Mouse (Mus musculus): Measurements from ENCODE around the gene Ranbp17. TPM values are rescaled to one million over a fixed set of nuclear protein-coding genes. Genes with fewer than 3 reads are reported as not detected.
"Not testable (repeated sequence)": the region's sequence is repeated elsewhere in the genome, so short reads cannot be mapped to it uniquely, and the experiment has no call there.

The Ranbp17 gene
- polyA plus RNA-seq, 2 experiments, result 1.7 to 3.3 TPM

DNA sequence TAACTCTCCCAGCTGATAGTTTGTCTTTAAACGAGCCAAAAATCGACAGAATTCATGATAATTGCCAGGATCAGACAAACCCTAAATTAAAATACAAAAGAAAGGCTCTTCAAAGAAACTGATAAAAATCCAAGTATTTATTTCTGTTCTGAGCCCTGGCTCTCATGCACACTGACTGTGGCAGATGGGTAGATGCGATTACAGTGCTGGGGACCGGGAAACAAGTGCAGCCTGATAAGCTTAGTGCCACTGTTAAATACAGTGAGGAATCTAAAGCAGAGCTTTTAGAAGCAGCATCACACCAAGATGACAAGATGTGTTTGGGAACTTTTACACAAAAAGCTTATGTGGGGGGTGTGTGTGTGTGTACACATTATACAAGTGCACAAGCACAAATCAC, 34.3 kb downstream of the Ranbp17 start:
- no peak overlapping the region for H3K27ac ChIP-seq
- TF ChIP-seq CTCF (IDR thresholded peaks at IDR 0.05; ENCODE audit: low read depth) (no peak), EP300 (IDR thresholded peaks at IDR 0.05; ENCODE audit: low read depth) (peak; percentile 61)
- H3K4me2 ChIP-seq (ENCODE audit: low read depth), result no peak overlapping the region
- no peak overlapping the region for H3K9ac ChIP-seq (replicated peaks)
- H3K27me3 ChIP-seq (ENCODE audit: control insufficient read depth, insufficient read depth, low read length), result no peaks in the 10 kb centered on the region
- 19% methylated on average over 4 of the region's 4 CpGs for WGBS (ENCODE audit: insufficient replicate concordance)
- H3K4me3 ChIP-seq (ENCODE audit: insufficient read depth in 1 of 2, low read depth in 2 of 2, low read length in 2 of 2), result no peak overlapping the region
- no peaks in the 10 kb centered on the region for H3K9me3 ChIP-seq (ENCODE audit: control insufficient read depth, low read length)
- H3K36me3 ChIP-seq (replicated peaks; ENCODE audit: control insufficient read depth, insufficient read depth, low read depth), result no peaks in the 10 kb centered on the region
- H3K4me1 ChIP-seq (replicated peaks; ENCODE audit: control insufficient read depth in 2 of 2, insufficient read depth in 2 of 2, low read length in 1 of 2), result peaks cover 0 to 2% of the 10 kb centered on the region in 2 experiments; a peak in 1 of 4 replicates
- DNase-seq (ENCODE audit: low read depth in 3 of 3, low spot score in 3 of 3), result peak; percentile 28 to 52 (median 37)
- ATAC-seq (ENCODE audit: insufficient read depth), result peak; percentile 62; the same call in 1 of the 2 replicates

DNA sequence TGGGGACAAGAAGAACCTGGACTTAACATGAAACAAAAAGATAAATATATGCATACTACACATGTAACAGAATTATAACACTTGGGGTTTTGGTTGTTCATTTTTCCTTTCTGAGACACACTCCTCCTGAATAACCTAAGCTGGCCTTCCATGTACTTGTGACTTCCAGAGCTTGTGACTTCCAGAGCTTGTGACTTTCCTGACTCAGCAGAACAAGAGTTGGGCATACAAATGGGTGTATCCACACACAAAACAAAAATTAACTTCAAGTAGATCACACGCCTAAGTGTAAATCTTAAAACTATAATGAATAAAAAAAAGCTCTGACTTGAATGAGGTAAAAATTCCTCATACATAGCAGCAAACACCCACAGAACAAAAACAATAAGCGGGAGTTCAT, 36.9 kb downstream of the Ranbp17 start:
- no peak overlapping the region for H3K27ac ChIP-seq
- no peaks in the 10 kb centered on the region for H3K36me3 ChIP-seq (replicated peaks; ENCODE audit: control insufficient read depth, insufficient read depth, low read depth)
- no peaks in the 10 kb centered on the region for H3K27me3 ChIP-seq (ENCODE audit: control insufficient read depth, insufficient read depth, low read length)
- no peak overlapping the region for H3K4me3 ChIP-seq (ENCODE audit: insufficient read depth in 1 of 2, low read depth in 2 of 2, low read length in 2 of 2)
- peaks cover 0 to 2% of the 10 kb centered on the region in 2 experiments; a peak in 1 of 4 replicates for H3K4me1 ChIP-seq (replicated peaks; ENCODE audit: control insufficient read depth in 2 of 2, insufficient read depth in 2 of 2, low read length in 1 of 2)
- 72% methylated on average over 2 of the region's 2 CpGs for WGBS (ENCODE audit: insufficient replicate concordance)
- ATAC-seq (ENCODE audit: insufficient read depth) (no peak), DNase-seq (ENCODE audit: low read depth in 3 of 3, low spot score in 3 of 3) (no peak)
- H3K9me3 ChIP-seq (ENCODE audit: control insufficient read depth, low read length), result no peaks in the 10 kb centered on the region
- no peak overlapping the region for H3K9ac ChIP-seq (replicated peaks)
- H3K4me2 ChIP-seq (ENCODE audit: low read depth), result no peak overlapping the region
- no peak for TF ChIP-seq CTCF (IDR thresholded peaks at IDR 0.05; ENCODE audit: low read depth)
- no peak for TF ChIP-seq EP300 (IDR thresholded peaks at IDR 0.05; ENCODE audit: low read depth)

DNA sequence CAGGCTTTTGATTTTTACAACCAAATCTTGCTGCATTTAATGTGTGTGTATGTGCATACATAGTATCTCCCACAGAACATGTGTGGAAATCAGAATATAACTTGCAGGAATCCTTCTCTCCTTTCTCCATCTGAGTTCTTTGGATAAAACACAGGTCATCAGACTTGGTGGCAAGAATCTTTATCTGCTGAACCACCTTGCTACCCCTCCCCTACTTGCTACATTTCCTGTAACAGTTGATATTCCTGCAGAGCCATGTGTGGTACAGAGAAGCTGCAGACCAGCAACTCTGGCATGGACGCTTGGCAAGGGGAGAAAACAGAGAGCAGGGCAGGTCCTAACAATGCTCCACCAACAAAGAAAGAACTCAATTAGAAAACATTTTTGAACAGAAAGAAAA, 52.4 kb downstream of the Ranbp17 start:
- peak; percentile 69; the same call in 1 of the 2 replicates for TF ChIP-seq EP300 (IDR thresholded peaks at IDR 0.05; ENCODE audit: low read depth)
- TF ChIP-seq CTCF (IDR thresholded peaks at IDR 0.05; ENCODE audit: low read depth), result no peak
- Histone ChIP-seq H3K9ac (replicated peaks) (no peak overlapping the region), H3K4me1 (replicated peaks; ENCODE audit: control insufficient read depth in 2 of 2, insufficient read depth in 2 of 2, low read length in 1 of 2) (peaks cover 2% of the 10 kb centered on the region in 2 experiments; a peak in 2 of 4 replicates), H3K36me3 (replicated peaks; ENCODE audit: control insufficient read depth, insufficient read depth, low read depth) (no peaks in the 10 kb centered on the region), H3K4me2 (ENCODE audit: low read depth) (no peak overlapping the region), H3K27me3 (ENCODE audit: control insufficient read depth, insufficient read depth, low read length) (no peaks in the 10 kb centered on the region), H3K4me3 (ENCODE audit: insufficient read depth in 1 of 2, low read depth in 2 of 2, low read length in 2 of 2) (no peak overlapping the region), H3K9me3 (ENCODE audit: control insufficient read depth, low read length) (no peaks in the 10 kb centered on the region), H3K27ac (no peak overlapping the region)
- peak in 2 of 3 experiments; percentile 35 to 44 for DNase-seq (ENCODE audit: low read depth in 3 of 3, low spot score in 3 of 3)
- peak; percentile 74 for ATAC-seq (ENCODE audit: insufficient read depth)
- 0% methylated on average over 1 of the region's 1 CpGs for WGBS (ENCODE audit: insufficient replicate concordance)

DNA sequence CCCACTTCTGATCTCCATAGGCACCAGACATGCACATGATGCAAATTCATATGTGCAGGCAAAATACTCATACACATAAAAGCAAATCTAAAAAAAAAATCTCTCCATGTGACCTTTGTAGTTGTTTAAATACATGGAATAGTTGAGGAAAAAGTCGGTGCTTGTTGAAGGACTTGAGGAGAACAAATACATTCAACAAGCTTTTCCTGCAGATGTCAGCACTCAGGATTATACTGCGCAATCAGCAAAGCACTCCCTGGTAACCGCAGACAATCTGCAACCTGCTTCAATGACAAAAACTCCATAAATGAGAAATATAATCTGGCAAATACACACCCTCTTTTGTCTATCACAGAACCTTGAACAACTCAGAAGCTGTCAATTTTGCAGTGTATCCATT, 59.5 kb downstream of the Ranbp17 start:
- Histone ChIP-seq H3K36me3 (replicated peaks; ENCODE audit: control insufficient read depth, insufficient read depth, low read depth) (no peaks in the 10 kb centered on the region), H3K4me1 (replicated peaks; ENCODE audit: control insufficient read depth in 2 of 2, insufficient read depth in 2 of 2, low read length in 1 of 2) (no peaks in the 10 kb centered on the region), H3K27ac (no peak overlapping the region), H3K9me3 (ENCODE audit: control insufficient read depth, low read length) (no peaks in the 10 kb centered on the region), H3K9ac (replicated peaks) (no peak overlapping the region), H3K4me2 (ENCODE audit: low read depth) (no peak overlapping the region), H3K4me3 (ENCODE audit: insufficient read depth in 1 of 2, low read depth in 2 of 2, low read length in 2 of 2) (no peak overlapping the region), H3K27me3 (ENCODE audit: control insufficient read depth, insufficient read depth, low read length) (no peaks in the 10 kb centered on the region)
- 74% methylated on average over 3 of the region's 3 CpGs for WGBS (ENCODE audit: insufficient replicate concordance)
- no peak for ATAC-seq (ENCODE audit: insufficient read depth)
- TF ChIP-seq EP300 (IDR thresholded peaks at IDR 0.05; ENCODE audit: low read depth), result no peak
- no peak for TF ChIP-seq CTCF (IDR thresholded peaks at IDR 0.05; ENCODE audit: low read depth)
- no peak for DNase-seq (ENCODE audit: low read depth in 3 of 3, low spot score in 3 of 3)

DNA sequence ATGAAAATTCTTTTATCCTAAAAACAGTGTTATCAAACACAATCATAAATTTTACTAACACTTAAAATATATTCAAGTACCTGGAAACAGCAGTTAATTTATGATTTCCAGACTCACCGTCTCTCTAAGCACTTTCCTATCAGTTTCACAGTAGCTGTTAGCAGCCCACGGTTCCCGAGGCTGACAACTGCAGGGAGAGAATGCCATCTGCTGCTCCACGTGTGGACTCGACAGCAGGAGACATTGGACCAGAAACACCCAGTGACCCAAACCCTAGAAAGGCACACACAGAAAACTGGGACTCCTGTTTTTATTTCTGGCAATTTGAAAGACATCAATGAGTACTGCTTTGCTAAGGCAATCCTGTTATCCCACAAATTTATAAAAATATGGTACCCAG, 79.7 kb downstream of the Ranbp17 start:
- Histone ChIP-seq H3K9ac (replicated peaks) (no peak overlapping the region), H3K4me3 (ENCODE audit: insufficient read depth in 1 of 2, low read depth in 2 of 2, low read length in 2 of 2) (no peak overlapping the region), H3K27ac (no peak overlapping the region), H3K36me3 (replicated peaks; ENCODE audit: control insufficient read depth, insufficient read depth, low read depth) (no peaks in the 10 kb centered on the region), H3K4me1 (replicated peaks; ENCODE audit: control insufficient read depth in 2 of 2, insufficient read depth in 2 of 2, low read length in 1 of 2) (no peaks in the 10 kb centered on the region), H3K27me3 (ENCODE audit: control insufficient read depth, insufficient read depth, low read length) (no peaks in the 10 kb centered on the region), H3K9me3 (ENCODE audit: control insufficient read depth, low read length) (no peaks in the 10 kb centered on the region), H3K4me2 (ENCODE audit: low read depth) (no peak overlapping the region)
- TF ChIP-seq EP300 (IDR thresholded peaks at IDR 0.05; ENCODE audit: low read depth), result no peak
- TF ChIP-seq CTCF (IDR thresholded peaks at IDR 0.05; ENCODE audit: low read depth), result no peak
- no peak for ATAC-seq (ENCODE audit: insufficient read depth)
- DNase-seq (ENCODE audit: low read depth in 3 of 3, low spot score in 3 of 3), result no peak
- WGBS (ENCODE audit: insufficient replicate concordance), result 48% methylated on average over 5 of the region's 5 CpGs

GRCm38 (mm10) chr11:33428238-33428637, 85.3 kb downstream of the Ranbp17 start:
- H3K27ac ChIP-seq; H3K27me3 ChIP-seq (ENCODE audit: control insufficient read depth, insufficient read depth, low read length); H3K4me1 ChIP-seq (replicated peaks; ENCODE audit: control insufficient read depth in 2 of 2, insufficient read depth in 2 of 2, low read length in 1 of 2); DNase-seq (ENCODE audit: low read depth in 3 of 3, low spot score in 3 of 3); H3K4me3 ChIP-seq (ENCODE audit: insufficient read depth in 1 of 2, low read depth in 2 of 2, low read length in 2 of 2); H3K9ac ChIP-seq (replicated peaks); ATAC-seq (ENCODE audit: insufficient read depth); H3K9me3 ChIP-seq (ENCODE audit: control insufficient read depth, low read length); H3K36me3 ChIP-seq (replicated peaks; ENCODE audit: control insufficient read depth, insufficient read depth, low read depth); H3K4me2 ChIP-seq (ENCODE audit: low read depth): not testable (repeated sequence)
- 77% methylated on average over 17 of the region's 17 CpGs for WGBS (ENCODE audit: insufficient replicate concordance)

DNA sequence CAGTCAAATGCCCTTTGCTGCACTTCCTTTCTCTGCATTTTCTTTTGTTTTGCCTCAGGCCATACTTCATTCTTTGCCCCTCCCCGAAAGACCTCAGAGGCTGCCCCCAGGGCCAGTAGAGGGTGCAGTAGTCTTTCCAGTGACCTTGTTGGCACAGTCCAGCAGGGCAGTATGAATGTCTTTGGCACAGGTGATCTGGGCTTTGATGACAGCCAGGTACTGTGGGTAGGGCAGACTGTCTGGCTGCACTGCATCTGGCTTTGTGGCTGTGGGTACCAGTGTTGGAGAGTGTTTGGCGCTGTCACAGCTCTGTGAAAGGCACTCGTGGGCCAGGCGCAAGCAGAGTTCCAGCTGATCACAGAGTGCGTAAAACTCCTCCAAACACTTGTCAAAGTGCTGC, 85.8 kb downstream of the Ranbp17 start:
- 82% methylated on average over 5 of the region's 5 CpGs for WGBS (ENCODE audit: insufficient replicate concordance)
- ATAC-seq (ENCODE audit: insufficient read depth), result not testable (repeated sequence)

More for the DNA sequence above, 85.8 kb downstream of the Ranbp17 start:
- H3K4me2 ChIP-seq (ENCODE audit: low read depth); H3K4me1 ChIP-seq (replicated peaks; ENCODE audit: control insufficient read depth in 2 of 2, insufficient read depth in 2 of 2, low read length in 1 of 2); DNase-seq (ENCODE audit: low read depth in 3 of 3, low spot score in 3 of 3); H3K36me3 ChIP-seq (replicated peaks; ENCODE audit: control insufficient read depth, insufficient read depth, low read depth); H3K4me3 ChIP-seq (ENCODE audit: insufficient read depth in 1 of 2, low read depth in 2 of 2, low read length in 2 of 2); H3K9me3 ChIP-seq (ENCODE audit: control insufficient read depth, low read length); H3K9ac ChIP-seq (replicated peaks); H3K27me3 ChIP-seq (ENCODE audit: control insufficient read depth, insufficient read depth, low read length); H3K27ac ChIP-seq: not testable (repeated sequence)
